Mouse (Mus musculus) liver, adult 2 months (tissue): ENCODE data around the gene Isl1.

Experiments used
- CTCF ChIP-seq: fragments of 200-500 bp; IDR thresholded peaks from 2 replicates; pipeline ENCODE4 v1.5.1; 2011; ENCODE audit warnings: low read depth, low read length, control low read depth
- POLR2A ChIP-seq: fragments of 200-500 bp; IDR thresholded peaks from 2 replicates; pipeline ENCODE4 v1.6.1; 2011; ENCODE audit warnings: low read length, control low read depth; ENCODE audit not compliant: insufficient read depth; ENCODE audit errors: extremely low read depth

DNA sequence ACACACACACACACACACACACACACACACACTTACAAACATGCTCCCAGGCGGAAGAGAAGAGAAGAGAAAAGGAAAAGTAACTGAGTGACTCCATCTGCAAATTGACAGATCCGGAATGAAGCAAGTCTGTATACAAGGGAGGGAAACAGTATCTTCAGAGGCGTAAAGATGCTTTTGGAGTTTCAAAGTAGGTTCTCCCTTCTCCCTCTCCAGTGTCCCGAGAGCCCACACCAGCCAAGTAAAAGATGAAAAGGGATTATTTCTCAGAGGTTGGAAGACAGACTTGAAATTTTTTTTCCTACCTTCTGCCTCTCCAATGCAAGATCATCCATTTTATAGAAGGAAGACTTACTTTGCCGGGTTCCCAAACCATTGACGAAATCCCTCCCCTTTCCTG lies 2.9 kb downstream of the Isl1 start:
- TF ChIP-seq CTCF (no peak), POLR2A (no peak)
